Mouse (Mus musculus) midbrain, embryonic 13.5 days (tissue): Measurements from ENCODE around the gene Shb. TPM values are rescaled to one million over a fixed set of nuclear protein-coding genes. Genes with fewer than 3 reads are reported as not detected.

Experiments used
- ATAC-seq: fragments of 200-750 bp; cut with Nextera tagmentation; 2 replicates; pipeline ENCODE4 v1.8.0; 2017; ENCODE audit warnings: mild to moderate bottlenecking, moderate TSS enrichment, moderate library complexity
- H3K27ac ChIP-seq: fragments of 300-500 bp; sonication (generic); 2 replicates; pipeline ENCODE4 v1.5.1; 2015; ENCODE audit warnings: inconsistent platforms, mild to moderate bottlenecking, moderate library complexity
- H3K27me3 ChIP-seq: fragments of 300-500 bp; sonication (generic); 2 replicates; pipeline ENCODE4 v1.6.1; 2015; ENCODE audit warnings: mild to moderate bottlenecking, inconsistent platforms
- H3K36me3 ChIP-seq: fragments of 300-500 bp; sonication (generic); 2 replicates; pipeline ENCODE4 v1.6.1; 2015; ENCODE audit warnings: mild to moderate bottlenecking, inconsistent platforms
- H3K4me1 ChIP-seq: fragments of 300-500 bp; sonication (generic); replicated peaks from 2 replicates; pipeline ENCODE4 v1.6.1; 2015; ENCODE audit warnings: inconsistent platforms
- H3K4me2 ChIP-seq: fragments of 300-500 bp; sonication (generic); replicated peaks from 2 replicates; pipeline ENCODE4 v1.6.1; 2015; ENCODE audit warnings: moderate library complexity, mild to moderate bottlenecking, inconsistent platforms
- H3K4me3 ChIP-seq: fragments of 300-500 bp; sonication (generic); replicated peaks from 2 replicates; pipeline ENCODE4 v1.5.1; 2015; ENCODE audit warnings: mild to moderate bottlenecking, inconsistent platforms
- H3K9ac ChIP-seq: fragments of 300-500 bp; sonication (generic); replicated peaks from 2 replicates; pipeline ENCODE4 v1.6.1; 2015; ENCODE audit warnings: mild to moderate bottlenecking, inconsistent platforms
- H3K9me3 ChIP-seq: fragments of 300-500 bp; sonication (generic); 2 replicates; pipeline ENCODE4 v1.6.1; 2016; ENCODE audit warnings: mild to moderate bottlenecking, inconsistent platforms
- WGBS: fragments of 180-500 bp; shearing (Covaris S2); methylation state at CpG from one replicate; pipeline ENCODE4 v1.1.7; 2015; 5-methylcytosine and 5-hydroxymethylcytosine counted together
- polyA plus RNA-seq: library from polyadenylated mRNA; unstranded; fragments of >200 nt; fragmentation: Nextera tagmentation; extraction: Ambion mirVana; gene quantifications from 2 replicates; pipeline ENCODE4 v1.2.1, GENCODE M21; 2015

Shb gene
- polyA plus RNA-seq, 1 experiment from 2014 or later: 3.6 TPM

DNA sequence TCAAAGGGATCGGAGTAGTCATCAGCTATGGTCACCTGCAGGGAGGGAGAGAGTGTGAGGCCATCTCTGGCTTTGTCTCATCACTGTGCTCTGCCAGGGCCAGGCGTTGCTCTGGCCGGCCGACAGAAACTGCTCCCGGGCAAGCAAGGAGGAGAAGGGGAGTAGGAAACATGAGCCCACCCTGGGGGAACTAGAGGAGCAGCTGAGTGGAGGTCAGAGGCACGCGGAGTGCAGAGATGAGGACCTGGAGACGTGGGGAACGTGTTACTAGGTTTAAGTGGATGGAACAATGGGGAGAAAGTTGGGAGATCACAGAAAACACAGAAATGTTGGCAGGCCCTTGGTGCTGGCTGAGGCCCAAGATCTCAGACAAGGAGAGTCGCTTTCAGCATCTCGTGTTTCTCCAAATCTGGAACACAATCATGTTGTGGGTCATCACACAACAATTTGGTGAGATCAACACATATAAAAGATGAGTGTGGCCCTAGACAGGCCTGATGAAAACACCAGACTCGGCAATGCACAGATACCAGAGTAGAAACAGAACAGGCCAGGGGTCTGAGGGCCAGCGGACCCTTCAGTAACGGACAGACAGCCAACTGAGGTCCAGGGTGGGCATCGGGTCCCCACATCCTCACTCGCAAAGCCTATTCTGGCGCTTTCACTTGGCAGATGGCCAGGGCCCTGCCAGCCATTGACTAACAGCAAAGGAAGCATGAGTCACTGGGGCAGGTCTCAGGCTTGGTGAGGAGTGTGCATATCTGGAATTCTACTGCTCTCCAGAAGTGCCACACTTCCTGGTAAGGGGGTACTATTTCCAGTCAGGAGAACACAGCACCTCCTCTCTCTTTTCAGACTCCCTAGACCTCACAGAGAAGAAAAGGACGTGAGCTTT lies 42.9 kb downstream of the Shb start:
- H3K4me2 ChIP-seq: no peak overlapping the region
- 28% methylated on average over 18 of the region's 18 CpGs for WGBS
- peaks cover 68% of the 10 kb centered on the region for H3K4me1 ChIP-seq
- 0 out of 2 replicates have a peak, but pooled peaks have one; percentile 22 for ATAC-seq
- H3K27me3 ChIP-seq: peaks cover 13% of the 10 kb centered on the region
- H3K36me3 ChIP-seq: 0 out of 2 replicates have a peak, but pooled peaks cover 4% of the 10 kb centered on the region
- H3K9ac ChIP-seq: peak overlapping the region; percentile 16; the same call in 1 of the 2 replicates
- H3K4me3 ChIP-seq: no peak overlapping the region
- H3K9me3 ChIP-seq: no peaks in the 10 kb centered on the region
- H3K27ac ChIP-seq: peak overlapping the region; percentile 63

DNA sequence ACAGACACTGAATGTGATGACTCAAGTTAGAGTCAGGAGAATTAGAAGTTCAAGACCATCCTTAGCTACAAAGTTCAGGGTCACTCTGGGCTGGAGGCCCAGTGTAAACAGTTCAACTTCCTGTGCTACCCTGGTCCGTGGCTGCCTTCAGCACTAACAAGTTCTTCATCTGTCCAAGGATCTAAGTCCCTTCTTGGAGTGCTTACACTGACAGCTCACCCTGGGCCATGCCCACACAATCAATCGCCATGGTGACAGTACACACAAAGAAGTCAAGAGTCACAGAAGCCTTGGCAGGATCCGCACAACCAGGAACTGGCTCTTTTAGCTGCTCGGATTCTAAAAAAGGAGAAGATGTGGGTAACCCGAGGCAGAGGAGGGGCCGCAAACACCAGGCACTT lies 44.6 kb downstream of the Shb start:
- ATAC-seq: no peak
- Histone ChIP-seq H3K27ac (0 out of 2 replicates have a peak overlapping the region, but pooled peaks have one; percentile 21), H3K36me3 (0 out of 2 replicates have a peak, but pooled peaks cover 4% of the 10 kb centered on the region), H3K4me3 (no peak overlapping the region), H3K27me3 (peaks cover 13% of the 10 kb centered on the region), H3K4me2 (no peak overlapping the region), H3K4me1 (peaks cover 62% of the 10 kb centered on the region), H3K9me3 (no peaks in the 10 kb centered on the region), H3K9ac (no peak overlapping the region)
- WGBS: 42% methylated on average over 6 of the region's 6 CpGs

GRCm38 (mm10) chr4:45485024-45485423 lies 47.2 kb downstream of the Shb start:
- Histone ChIP-seq H3K4me3 (no peak overlapping the region), H3K36me3 (0 out of 2 replicates have a peak, but pooled peaks cover 4% of the 10 kb centered on the region), H3K4me1 (peaks cover 36% of the 10 kb centered on the region), H3K27me3 (0 out of 2 replicates have a peak, but pooled peaks cover 5% of the 10 kb centered on the region), H3K4me2 (no peak overlapping the region), H3K9me3 (no peaks in the 10 kb centered on the region), H3K9ac (no peak overlapping the region), H3K27ac (no peak overlapping the region)
- ATAC-seq: no peak
- WGBS: 83% methylated on average over 5 of the region's 5 CpGs

DNA sequence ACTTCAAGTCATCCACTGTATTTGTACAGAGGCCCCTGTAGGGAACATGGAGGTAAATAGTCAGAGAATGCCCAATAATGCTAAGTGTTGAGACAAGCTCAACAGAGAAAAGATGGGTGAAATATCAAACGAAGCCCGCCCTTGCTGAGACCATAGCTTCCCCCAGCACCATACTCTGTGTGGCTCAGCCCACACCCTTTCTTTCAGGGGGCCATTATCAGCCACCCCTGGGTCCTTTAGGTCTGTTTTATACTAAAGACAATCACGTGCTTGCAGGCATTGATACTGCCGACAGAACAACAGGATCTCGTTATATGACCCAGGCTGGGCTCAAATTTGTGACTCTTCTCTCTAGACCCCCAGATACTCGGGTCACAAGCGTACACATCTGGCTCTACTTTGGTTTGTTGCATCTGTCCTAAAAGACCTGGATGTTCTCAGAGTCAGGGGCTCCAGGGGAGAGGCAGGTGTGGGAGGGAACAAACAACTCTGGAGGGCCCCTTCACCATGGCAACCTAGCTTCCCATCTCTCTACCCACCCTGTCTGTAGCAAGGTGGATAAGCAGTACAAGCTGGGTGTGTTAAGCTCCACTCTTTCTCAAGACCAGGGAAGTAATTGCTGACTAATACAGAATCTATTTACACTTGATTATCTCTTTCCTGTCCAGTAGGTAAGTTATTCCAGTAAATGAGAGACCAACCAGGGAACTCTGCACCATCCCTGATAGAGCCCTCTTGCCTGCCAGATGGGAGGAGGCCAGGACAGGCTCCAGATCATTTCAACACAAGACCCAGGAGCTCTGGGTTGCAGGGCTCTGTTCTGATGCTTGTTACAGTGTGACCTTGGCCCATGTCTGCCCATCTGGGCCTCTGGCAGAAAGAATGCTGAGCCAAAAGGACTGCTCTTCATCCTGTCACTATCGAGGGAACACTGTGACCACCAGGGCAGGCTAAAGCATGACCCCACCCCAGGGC lies 48.7 kb downstream of the Shb start:
- Histone ChIP-seq H3K27ac (no peak overlapping the region), H3K4me2 (no peak overlapping the region), H3K27me3 (0 out of 2 replicates have a peak, but pooled peaks cover 5% of the 10 kb centered on the region), H3K9ac (no peak overlapping the region), H3K9me3 (no peaks in the 10 kb centered on the region), H3K4me1 (peaks cover 32% of the 10 kb centered on the region), H3K4me3 (no peak overlapping the region), H3K36me3 (0 out of 2 replicates have a peak, but pooled peaks cover 4% of the 10 kb centered on the region)
- WGBS: 71% methylated on average over 8 of the region's 8 CpGs
- no peak for ATAC-seq

DNA sequence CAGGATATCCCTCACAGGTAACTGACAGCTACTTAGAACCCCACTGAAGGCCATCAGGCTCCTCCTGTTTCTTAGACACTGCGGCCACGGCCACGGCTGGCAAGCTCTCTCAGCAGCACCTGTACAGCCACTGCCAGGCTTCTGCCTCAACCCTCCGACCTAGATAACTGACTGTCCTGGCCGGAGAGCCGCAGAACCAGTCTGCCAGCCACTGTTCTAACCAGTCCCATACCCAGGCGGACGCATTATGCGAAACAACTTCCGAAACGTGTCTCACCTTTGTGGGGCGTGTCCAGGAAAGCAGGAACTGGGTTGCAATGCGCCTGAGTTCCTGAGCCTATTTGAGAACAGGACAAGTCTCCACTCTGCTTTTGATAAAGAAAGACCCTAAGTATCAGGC lies 50.0 kb downstream of the Shb start:
- Histone ChIP-seq H3K27me3 (0 out of 2 replicates have a peak, but pooled peaks cover 5% of the 10 kb centered on the region), H3K4me1 (peaks cover 38% of the 10 kb centered on the region), H3K9me3 (no peaks in the 10 kb centered on the region), H3K9ac (no peak overlapping the region), H3K4me2 (no peak overlapping the region), H3K27ac (no peak overlapping the region), H3K36me3 (0 out of 2 replicates have a peak, but pooled peaks cover 4% of the 10 kb centered on the region), H3K4me3 (no peak overlapping the region)
- no peak for ATAC-seq
- 95% methylated on average over 13 of the region's 13 CpGs for WGBS

DNA sequence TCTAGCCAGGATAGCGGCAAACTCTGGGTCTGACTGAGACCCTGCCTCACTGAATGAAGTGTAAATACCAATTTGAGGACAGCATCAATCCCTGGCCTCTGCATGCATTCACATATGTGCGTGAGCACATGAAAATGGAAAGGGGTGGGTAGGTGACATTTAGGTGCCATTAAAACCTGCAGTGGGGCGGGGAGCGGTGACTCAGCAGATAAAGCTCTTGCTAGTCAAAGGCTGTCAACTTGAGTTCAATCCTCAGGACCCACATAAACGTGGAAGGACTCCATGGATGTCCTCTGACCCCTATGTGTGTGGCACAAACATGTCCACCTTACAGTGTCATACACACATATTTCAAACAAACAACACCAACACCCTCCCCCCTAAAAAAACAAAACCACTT lies 50.8 kb downstream of the Shb start:
- no peak overlapping the region for H3K27ac ChIP-seq
- WGBS: 88% methylated on average over 5 of the region's 5 CpGs
- H3K4me1 ChIP-seq: peaks cover 39% of the 10 kb centered on the region
- H3K9me3 ChIP-seq: no peaks in the 10 kb centered on the region
- H3K9ac ChIP-seq: no peak overlapping the region
- ATAC-seq: no peak
- H3K4me2 ChIP-seq: no peak overlapping the region
- H3K4me3 ChIP-seq: no peak overlapping the region
- H3K36me3 ChIP-seq: no peaks in the 10 kb centered on the region
- H3K27me3 ChIP-seq: no peaks in the 10 kb centered on the region

DNA sequence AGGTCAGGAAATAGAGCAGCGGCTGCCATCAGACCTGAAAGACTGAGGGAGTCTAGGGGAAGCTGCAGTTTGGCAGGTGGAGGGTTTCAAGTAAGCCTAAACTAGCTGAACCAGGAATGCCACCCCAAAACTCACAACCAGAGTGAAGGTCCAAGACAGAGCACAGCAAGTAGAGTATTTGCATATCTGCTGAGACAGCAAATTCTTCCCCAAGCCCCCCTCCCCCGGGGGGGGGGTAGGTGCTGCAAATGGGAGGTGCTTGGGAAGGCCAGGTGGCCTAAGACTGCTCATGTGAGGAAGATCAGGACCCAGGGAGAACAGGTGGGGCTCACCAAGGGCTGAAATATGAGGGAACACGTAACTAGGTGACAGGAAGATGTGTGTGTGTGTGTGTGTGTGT lies 51.7 kb downstream of the Shb start:
- H3K27ac ChIP-seq: no peak overlapping the region
- ATAC-seq: no peak
- H3K9ac ChIP-seq: no peak overlapping the region
- peaks cover 47% of the 10 kb centered on the region for H3K4me1 ChIP-seq
- H3K36me3 ChIP-seq: no peaks in the 10 kb centered on the region
- H3K4me3 ChIP-seq: no peak overlapping the region
- no peak overlapping the region for H3K4me2 ChIP-seq
- no peaks in the 10 kb centered on the region for H3K27me3 ChIP-seq
- H3K9me3 ChIP-seq: no peaks in the 10 kb centered on the region
- 70% methylated on average over 3 of the region's 3 CpGs for WGBS

DNA sequence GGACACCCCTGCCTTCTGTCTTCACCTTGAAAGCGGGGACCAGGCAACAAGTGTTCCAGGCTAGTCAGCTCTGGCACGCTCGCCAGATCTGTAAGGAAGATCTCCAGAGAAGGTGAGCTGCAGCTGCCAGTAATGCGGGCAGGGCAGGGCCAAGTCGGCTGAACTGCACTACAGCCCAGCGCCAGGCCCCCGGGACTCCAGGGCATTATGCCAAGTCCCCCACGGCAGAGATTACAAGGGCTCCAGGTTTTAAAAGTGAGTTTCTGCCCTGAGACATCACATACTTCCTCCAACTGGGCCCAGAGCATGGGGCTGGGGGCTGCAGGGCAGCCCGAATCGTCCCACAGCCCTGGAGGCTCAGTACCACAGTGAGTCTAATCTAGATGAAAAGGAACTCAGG lies 52.8 kb downstream of the Shb start:
- Histone ChIP-seq H3K27me3 (no peaks in the 10 kb centered on the region), H3K4me3 (no peak overlapping the region), H3K9me3 (no peaks in the 10 kb centered on the region), H3K4me1 (peaks cover 44% of the 10 kb centered on the region), H3K4me2 (no peak overlapping the region), H3K36me3 (no peaks in the 10 kb centered on the region), H3K27ac (no peak overlapping the region), H3K9ac (no peak overlapping the region)
- 80% methylated on average over 10 of the region's 10 CpGs for WGBS
- ATAC-seq: no peak

DNA sequence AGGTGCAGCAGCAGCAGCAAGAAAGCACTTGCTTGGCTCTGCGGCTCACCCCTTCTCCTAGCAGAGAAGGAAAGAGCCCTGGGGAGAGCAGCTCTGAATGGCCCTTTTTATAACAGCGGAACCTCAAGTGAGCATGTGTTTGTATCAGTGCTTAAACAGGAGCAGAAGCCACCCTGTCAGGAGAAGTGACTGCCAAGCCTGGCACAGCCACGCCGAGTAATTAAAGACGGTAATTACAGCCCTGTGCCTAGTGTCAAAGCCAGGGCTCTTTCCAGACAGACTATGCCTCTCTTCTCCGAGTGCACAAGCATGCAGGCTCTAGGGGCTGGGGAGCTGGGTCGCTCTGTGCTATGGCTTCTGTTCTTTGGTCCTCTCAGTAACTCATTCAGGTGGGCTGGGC lies 54.1 kb downstream of the Shb start:
- no peaks in the 10 kb centered on the region for H3K36me3 ChIP-seq
- H3K9ac ChIP-seq: no peak overlapping the region
- 48% methylated on average over 7 of the region's 7 CpGs for WGBS
- no peaks in the 10 kb centered on the region for H3K9me3 ChIP-seq
- no peak overlapping the region for H3K4me2 ChIP-seq
- H3K27ac ChIP-seq: 0 out of 2 replicates have a peak overlapping the region, but pooled peaks have one; percentile 30
- no peaks in the 10 kb centered on the region for H3K27me3 ChIP-seq
- H3K4me1 ChIP-seq: peaks cover 43% of the 10 kb centered on the region
- no peak overlapping the region for H3K4me3 ChIP-seq
- peak; percentile 56 for ATAC-seq

DNA sequence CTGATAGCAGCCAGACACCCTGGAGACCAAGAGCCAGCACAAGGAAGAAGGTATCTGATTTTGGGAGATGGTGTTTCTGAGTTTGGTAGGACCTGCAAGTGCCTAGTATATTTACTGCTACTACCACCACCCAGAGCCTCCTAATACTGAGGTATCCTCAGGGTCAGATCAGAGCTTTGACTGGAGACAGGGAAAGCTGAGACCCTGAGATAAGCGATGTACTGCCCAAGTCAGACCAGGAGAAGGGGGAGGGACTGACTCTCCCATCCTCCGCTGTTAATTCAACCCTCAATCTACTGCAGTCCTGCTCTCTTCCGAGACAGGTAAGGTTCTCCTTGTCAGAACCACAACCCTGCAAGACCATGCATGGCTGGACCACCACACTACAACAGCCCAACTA lies 55.2 kb downstream of the Shb start:
- no peak overlapping the region for H3K4me3 ChIP-seq
- no peaks in the 10 kb centered on the region for H3K9me3 ChIP-seq
- ATAC-seq: no peak
- no peaks in the 10 kb centered on the region for H3K36me3 ChIP-seq
- H3K4me2 ChIP-seq: no peak overlapping the region
- H3K4me1 ChIP-seq: peaks cover 55% of the 10 kb centered on the region
- no peak overlapping the region for H3K27ac ChIP-seq
- H3K27me3 ChIP-seq: no peaks in the 10 kb centered on the region
- H3K9ac ChIP-seq: no peak overlapping the region
- 91% methylated on average over 3 of the region's 3 CpGs for WGBS

GRCm38 (mm10) chr4:45474832-45475231 lies 57.4 kb downstream of the Shb start:
- H3K4me3 ChIP-seq: no peak overlapping the region
- H3K9ac ChIP-seq: no peak overlapping the region
- H3K9me3 ChIP-seq: no peaks in the 10 kb centered on the region
- H3K36me3 ChIP-seq: no peaks in the 10 kb centered on the region
- H3K4me1 ChIP-seq: peaks cover 64% of the 10 kb centered on the region
- H3K4me2 ChIP-seq: no peak overlapping the region
- no peak overlapping the region for H3K27ac ChIP-seq
- no peaks in the 10 kb centered on the region for H3K27me3 ChIP-seq
- no peak for ATAC-seq
- 86% methylated on average over 5 of the region's 5 CpGs for WGBS

DNA sequence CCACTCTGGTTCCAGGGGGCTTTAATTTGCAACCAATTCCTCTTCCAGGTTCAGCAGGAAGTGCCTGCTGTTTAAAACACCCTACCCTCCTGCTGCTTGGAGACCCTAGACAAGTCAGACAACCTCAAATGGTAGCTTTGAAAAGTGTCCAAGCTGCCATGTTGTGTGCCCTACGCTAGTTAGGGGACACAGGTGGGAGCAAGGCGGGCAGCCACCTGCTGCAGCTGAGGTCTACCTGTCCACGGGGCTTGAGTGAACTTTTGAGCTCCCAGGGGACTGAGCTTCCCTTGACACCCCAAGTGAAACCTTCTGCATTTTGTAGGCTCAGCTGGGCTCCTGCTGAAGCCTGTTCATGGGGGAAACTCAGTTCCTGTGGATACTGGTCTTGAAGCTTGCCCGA lies 58.1 kb downstream of the Shb start:
- Histone ChIP-seq H3K4me1 (peaks cover 59% of the 10 kb centered on the region), H3K27me3 (no peaks in the 10 kb centered on the region), H3K9ac (no peak overlapping the region), H3K27ac (no peak overlapping the region), H3K4me2 (no peak overlapping the region), H3K9me3 (no peaks in the 10 kb centered on the region), H3K36me3 (no peaks in the 10 kb centered on the region), H3K4me3 (no peak overlapping the region)
- WGBS: 94% methylated on average over 4 of the region's 4 CpGs
- no peak for ATAC-seq
